Mouse (Mus musculus): Measurements from ENCODE around the gene Ddx19a. TPM values are rescaled to one million over a fixed set of nuclear protein-coding genes. Genes with fewer than 3 reads are reported as not detected.

Gene Ddx19a
- 24.2 and 25.1 TPM in 2 replicates for polyA plus RNA-seq (2016; fragmentation: Nextera tagmentation; extraction: Ambion mirVana)

- H3K4me1 ChIP-seq = peaks cover 15% of the 10 kb centered on the region
- peaks cover 31% of the 10 kb centered on the region for H3K36me3 ChIP-seq
- H3K9me3 ChIP-seq (replicated peaks) = no peaks in the 10 kb centered on the region
- WGBS = 3% methylated on average over 58 of the region's 58 CpGs
- peak; percentile 86 for DNase-seq (ENCODE audit: low spot score)
- peak within 1 kb of the TSS; percentile 86 for H3K27ac ChIP-seq (replicated peaks)
- H3K27me3 ChIP-seq (ENCODE audit: low read depth, poor library complexity, severe bottlenecking) = no peaks in the 10 kb centered on the region
- peak within 1 kb of the TSS; percentile 91 for H3K4me3 ChIP-seq
Measured at GRCm38 (mm10) chr8:110997547-110998531, at the start of gene Ddx19a. Gene Ddx19a, minus strand, starts transcription at chr8:110997800.

DNA sequence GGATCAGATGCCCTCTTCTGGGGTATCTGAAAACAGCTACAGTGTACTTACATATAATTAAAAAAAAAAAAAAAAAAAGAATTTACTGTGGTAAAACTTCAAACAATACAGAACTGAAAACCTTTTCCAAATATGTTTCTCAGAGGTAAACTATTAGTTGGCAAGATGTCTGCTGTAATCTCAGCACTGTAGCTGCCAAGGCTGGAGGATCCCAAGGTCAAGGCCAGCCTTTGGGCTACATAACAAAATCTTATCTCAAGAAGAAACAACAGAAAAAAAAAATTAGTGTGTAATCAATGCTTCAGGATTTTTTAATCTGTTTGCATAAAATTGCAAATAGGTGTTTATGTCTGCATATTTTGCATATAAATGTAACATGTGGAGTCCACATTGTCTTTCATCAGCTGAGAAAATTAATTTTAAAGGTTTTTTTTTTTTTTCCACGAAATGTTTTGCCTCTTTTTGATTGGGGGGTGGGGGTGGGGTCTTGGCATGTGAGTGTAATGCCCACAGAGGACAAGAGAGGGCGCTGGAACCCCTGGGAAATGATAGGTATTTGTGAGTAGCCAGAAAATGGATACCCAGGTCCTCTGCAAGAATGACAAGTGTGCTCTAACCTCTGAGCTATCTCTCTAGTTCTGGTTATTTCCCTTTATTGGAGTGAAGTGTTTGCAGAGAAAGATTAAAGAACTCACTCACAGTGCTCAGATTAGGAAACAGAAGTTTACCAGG, 46.6 kb upstream of the Ddx19a start:
- 57% methylated on average over 2 of the region's 2 CpGs for WGBS
- no peak for DNase-seq (ENCODE audit: low spot score)
- H3K4me3 ChIP-seq = no peak overlapping the region
- H3K27me3 ChIP-seq (ENCODE audit: low read depth, poor library complexity, severe bottlenecking) = no peaks in the 10 kb centered on the region
- no peaks in the 10 kb centered on the region for H3K4me1 ChIP-seq
- no peak overlapping the region for H3K27ac ChIP-seq (replicated peaks)
- H3K9me3 ChIP-seq (replicated peaks) = no peaks in the 10 kb centered on the region
- peaks cover 100% of the 10 kb centered on the region for H3K36me3 ChIP-seq

GRCm38 (mm10) chr8:111042546-111042945, 44.9 kb upstream of the Ddx19a start:
- peaks cover 100% of the 10 kb centered on the region for H3K36me3 ChIP-seq
- WGBS = 96% methylated on average over 19 of the region's 19 CpGs

GRCm38 (mm10) chr8:111036591-111036990, 39.0 kb upstream of the Ddx19a start:
- H3K27ac ChIP-seq (replicated peaks) = no peak overlapping the region
- H3K36me3 ChIP-seq = peaks cover 64% of the 10 kb centered on the region
- 95% methylated on average over 15 of the region's 15 CpGs for WGBS

More at GRCm38 (mm10) chr8:111042546-111042945, 44.9 kb upstream of the Ddx19a start:
- no peaks in the 10 kb centered on the region for H3K27me3 ChIP-seq (ENCODE audit: low read depth, poor library complexity, severe bottlenecking)
- no peaks in the 10 kb centered on the region for H3K4me1 ChIP-seq
- no peak overlapping the region for H3K4me3 ChIP-seq
- no peak overlapping the region for H3K27ac ChIP-seq (replicated peaks)
- H3K9me3 ChIP-seq (replicated peaks) = no peaks in the 10 kb centered on the region
- no peak for DNase-seq (ENCODE audit: low spot score)

GRCm38 (mm10) chr8:111034276-111034675, 36.7 kb upstream of the Ddx19a start:
- DNase-seq (ENCODE audit: low spot score) = no peak

More at GRCm38 (mm10) chr8:111036591-111036990, 39.0 kb upstream of the Ddx19a start:
- Histone ChIP-seq H3K4me1 (peaks cover 23% of the 10 kb centered on the region), H3K4me3 (no peak overlapping the region), H3K9me3 (replicated peaks) (no peaks in the 10 kb centered on the region), H3K27me3 (ENCODE audit: low read depth, poor library complexity, severe bottlenecking) (peaks cover 8% of the 10 kb centered on the region)
- no peak for DNase-seq (ENCODE audit: low spot score)

DNA sequence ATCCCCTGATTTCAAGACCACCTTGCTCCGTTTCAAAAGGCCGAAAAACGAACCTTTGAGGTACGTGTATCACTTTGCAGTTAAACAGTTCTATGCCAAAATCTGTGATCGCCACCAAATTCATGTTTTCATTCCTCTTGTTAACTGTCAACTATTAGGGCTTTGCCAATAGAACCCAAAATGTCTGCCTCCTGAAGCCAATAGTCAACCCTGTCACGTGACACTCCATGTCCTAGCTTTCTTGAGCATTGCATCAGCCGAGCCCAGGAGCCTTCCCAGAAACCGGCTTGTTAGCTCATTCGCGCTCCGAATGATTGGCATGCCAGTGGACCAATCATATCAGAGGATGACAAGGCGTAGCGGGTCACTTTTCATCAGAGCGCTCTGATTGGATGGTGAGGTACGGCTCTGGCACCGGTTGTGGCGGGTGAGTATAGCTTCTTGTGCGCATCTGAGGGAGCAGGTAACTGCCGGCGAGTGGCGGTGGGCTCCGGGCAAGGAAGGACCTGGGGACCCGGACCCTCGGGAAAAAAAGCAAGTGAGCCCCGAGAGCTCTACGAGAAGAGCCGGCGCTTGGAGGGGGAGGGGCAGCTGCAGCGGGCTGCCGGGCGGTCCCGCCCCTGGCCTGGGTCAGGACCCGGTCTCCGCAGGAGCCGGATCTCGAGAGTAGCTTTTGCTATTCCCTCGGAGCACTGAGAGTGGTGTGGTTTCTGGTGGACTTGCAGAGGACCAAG, 36.0 kb upstream of the Ddx19a start:
- 5% methylated on average over 37 of the region's 37 CpGs for WGBS
- H3K4me1 ChIP-seq = peaks cover 23% of the 10 kb centered on the region
- H3K36me3 ChIP-seq = peaks cover 34% of the 10 kb centered on the region
- H3K9me3 ChIP-seq (replicated peaks) = no peaks in the 10 kb centered on the region
- peak; percentile 97 for DNase-seq (ENCODE audit: low spot score)
- peaks cover 15% of the 10 kb centered on the region for H3K27me3 ChIP-seq (ENCODE audit: low read depth, poor library complexity, severe bottlenecking)
- H3K4me3 ChIP-seq = peak overlapping the region; percentile 72
- peak overlapping the region; percentile 96 for H3K27ac ChIP-seq (replicated peaks)

More at GRCm38 (mm10) chr8:111034276-111034675, 36.7 kb upstream of the Ddx19a start:
- peak overlapping the region; percentile 96 for H3K27ac ChIP-seq (replicated peaks)
- peaks cover 15% of the 10 kb centered on the region for H3K27me3 ChIP-seq (ENCODE audit: low read depth, poor library complexity, severe bottlenecking)
- no peaks in the 10 kb centered on the region for H3K9me3 ChIP-seq (replicated peaks)
- 25% methylated on average over 12 of the region's 12 CpGs for WGBS
- H3K36me3 ChIP-seq = peaks cover 41% of the 10 kb centered on the region
- peak overlapping the region; percentile 72 for H3K4me3 ChIP-seq
- H3K4me1 ChIP-seq = peaks cover 23% of the 10 kb centered on the region

GRCm38 (mm10) chr8:111032916-111033315, 35.3 kb upstream of the Ddx19a start, which contains the start of gene Aars:
Gene Aars, plus strand, starts transcription at chr8:111033144.
- DNase-seq (ENCODE audit: low spot score) = no peak
- 95% methylated on average over 7 of the region's 7 CpGs for WGBS
- Histone ChIP-seq H3K27ac (replicated peaks) (peak within 1 kb of the TSS; percentile 96), H3K4me3 (peak within 1 kb of the TSS; percentile 72), H3K4me1 (peaks cover 28% of the 10 kb centered on the region), H3K27me3 (ENCODE audit: low read depth, poor library complexity, severe bottlenecking) (peaks cover 15% of the 10 kb centered on the region), H3K36me3 (peaks cover 27% of the 10 kb centered on the region), H3K9me3 (replicated peaks) (no peaks in the 10 kb centered on the region)

DNA sequence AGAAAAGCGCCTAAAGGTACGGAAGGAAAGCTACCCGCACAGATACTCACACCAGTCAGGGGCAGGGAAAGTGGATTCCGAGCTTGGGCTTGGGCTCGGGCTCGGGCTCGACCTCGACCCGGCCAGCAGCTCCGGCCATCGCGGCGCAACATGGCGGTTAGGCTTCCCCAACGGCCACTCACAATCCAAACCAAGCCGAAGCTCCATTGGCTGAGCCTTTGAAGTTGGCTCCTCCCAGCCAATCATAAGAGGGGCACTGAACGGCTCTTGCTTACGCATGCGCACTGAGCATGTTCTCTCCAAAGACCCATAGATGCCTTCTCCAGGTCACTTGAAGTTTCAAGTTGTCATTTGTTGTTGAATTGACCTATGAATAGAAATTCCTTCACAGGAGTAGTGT, 34.0 kb upstream of the Ddx19a start, which contains the start of gene Ddx19b:
TSS of gene Ddx19b (minus strand) at position 180 of the 400 bp plus-strand sequence.
- H3K4me1 ChIP-seq = peaks cover 38% of the 10 kb centered on the region
- H3K27ac ChIP-seq (replicated peaks) = no peak within 1 kb of the TSS
- H3K36me3 ChIP-seq = peaks cover 14% of the 10 kb centered on the region
- H3K4me3 ChIP-seq = no peak within 1 kb of the TSS
- WGBS = 95% methylated on average over 19 of the region's 19 CpGs
- H3K9me3 ChIP-seq (replicated peaks) = no peaks in the 10 kb centered on the region
- DNase-seq (ENCODE audit: low spot score) = no peak
- H3K27me3 ChIP-seq (ENCODE audit: low read depth, poor library complexity, severe bottlenecking) = peaks cover 15% of the 10 kb centered on the region

DNA sequence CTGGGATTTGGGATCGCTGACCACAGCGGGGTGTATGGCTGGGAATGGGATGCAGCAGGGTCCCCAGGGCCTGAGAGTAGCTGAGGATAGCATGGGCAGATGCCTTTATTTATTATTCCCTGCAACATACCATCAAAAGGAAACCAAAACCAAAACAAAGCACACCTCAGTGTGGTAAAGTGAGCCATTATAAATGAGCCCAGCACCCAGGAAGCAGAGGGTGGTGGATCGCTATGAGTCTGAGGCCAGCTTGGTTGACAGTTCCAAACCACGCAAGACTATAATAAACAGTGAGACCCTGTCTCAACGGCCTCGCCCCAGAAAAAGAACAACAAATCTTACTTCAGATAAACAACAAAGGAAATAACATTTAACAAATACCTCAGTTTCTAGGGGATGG, 32.4 kb upstream of the Ddx19a start:
- WGBS = 84% methylated on average over 6 of the region's 6 CpGs

GRCm38 (mm10) chr8:111029589-111029988, 32.0 kb upstream of the Ddx19a start:
- WGBS = 61% methylated on average over 4 of the region's 4 CpGs

More for the DNA sequence above, 32.4 kb upstream of the Ddx19a start:
- Histone ChIP-seq H3K27ac (replicated peaks) (no peak overlapping the region), H3K4me3 (no peak overlapping the region), H3K4me1 (peaks cover 23% of the 10 kb centered on the region), H3K27me3 (ENCODE audit: low read depth, poor library complexity, severe bottlenecking) (peaks cover 15% of the 10 kb centered on the region), H3K9me3 (replicated peaks) (no peaks in the 10 kb centered on the region), H3K36me3 (no peaks in the 10 kb centered on the region)
- DNase-seq (ENCODE audit: low spot score) = no peak

DNA sequence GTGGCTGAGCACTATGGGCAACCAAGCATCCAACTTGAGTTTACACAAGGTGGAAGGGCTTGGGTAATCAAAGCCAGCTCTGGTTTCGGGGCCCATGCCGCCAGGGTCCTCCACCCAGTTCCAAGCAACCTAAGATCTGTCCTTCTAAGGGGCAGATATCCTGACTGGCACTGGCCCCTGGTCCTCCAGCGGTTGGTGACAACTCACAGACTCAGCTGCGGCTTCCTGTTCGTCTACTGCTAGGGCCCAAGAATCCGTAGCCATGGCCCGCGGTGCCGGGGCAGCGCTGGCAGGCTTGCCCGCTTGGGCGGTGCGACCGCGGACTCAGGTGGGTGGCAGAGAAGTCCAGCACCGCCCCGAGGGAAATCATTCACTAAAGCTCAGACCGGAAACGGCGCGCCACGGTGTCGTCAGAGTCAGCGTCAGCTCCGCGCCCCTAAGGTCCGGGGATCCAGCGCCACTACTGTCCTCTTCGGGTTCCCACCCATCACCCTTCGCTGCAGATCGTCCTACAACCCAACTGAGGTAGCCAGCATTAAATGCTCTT, 29.9 kb upstream of the Ddx19a start:
- Histone ChIP-seq H3K36me3 (no peaks in the 10 kb centered on the region), H3K27me3 (ENCODE audit: low read depth, poor library complexity, severe bottlenecking) (peaks cover 15% of the 10 kb centered on the region), H3K4me1 (peaks cover 15% of the 10 kb centered on the region), H3K27ac (replicated peaks) (peak overlapping the region; percentile 87), H3K9me3 (replicated peaks) (no peaks in the 10 kb centered on the region), H3K4me3 (peak overlapping the region; percentile 90)
- DNase-seq (ENCODE audit: low spot score) = peak; percentile 80
- under 1% methylated on average over 31 of the region's 31 CpGs for WGBS

More at GRCm38 (mm10) chr8:111029589-111029988, 32.0 kb upstream of the Ddx19a start:
- H3K4me3 ChIP-seq = no peak overlapping the region
- no peak overlapping the region for H3K27ac ChIP-seq (replicated peaks)
- DNase-seq (ENCODE audit: low spot score) = no peak
- H3K9me3 ChIP-seq (replicated peaks) = no peaks in the 10 kb centered on the region
- no peaks in the 10 kb centered on the region for H3K36me3 ChIP-seq
- H3K4me1 ChIP-seq = peaks cover 19% of the 10 kb centered on the region
- H3K27me3 ChIP-seq (ENCODE audit: low read depth, poor library complexity, severe bottlenecking) = peaks cover 15% of the 10 kb centered on the region

Data from midbrain, embryonic 10.5 days (tissue).